In the genomic region with DNA sequence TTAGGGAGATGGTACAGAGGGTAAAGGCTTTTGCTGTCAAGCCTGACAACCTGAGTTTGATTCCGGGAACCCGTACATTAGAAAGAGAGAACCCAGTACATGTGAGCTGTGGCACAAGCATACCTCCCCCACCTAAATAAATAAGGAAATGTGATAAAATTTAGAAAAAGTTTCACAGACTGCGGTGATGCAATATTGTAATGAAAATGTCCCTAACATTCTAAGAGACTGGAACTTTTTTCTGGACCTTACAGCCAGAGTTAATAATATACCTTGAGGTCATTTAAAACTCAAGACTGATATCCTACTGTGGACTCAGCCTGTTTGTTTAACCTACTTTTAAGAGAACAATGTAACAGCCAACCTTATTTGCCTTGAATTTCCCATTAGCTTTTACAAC, we compare ENCODE assay signal across 26 mouse cellular contexts.
DNase-seq lines count a peak whose midpoint lies in the region; ATAC-seq and TF ChIP-seq lines count a peak whose summit lies in the region.
"Had no signal": no experiment of that assay in that cellular context is flagged by ENCODE, and none has a peak within 500 bp of the region (broad histone marks: within the 10 kb centered on the region; RNA-seq: fewer than 3 reads in every experiment).

No protein-coding gene starts in this region.

- no peak for TF ChIP-seq CTCF in left cerebral cortex, adult 2 months (IDR thresholded peaks at IDR 0.05)

- H3K36me3 ChIP-seq in liver, embryonic 15.5 days (replicated peaks): no peaks in the 10 kb centered on the region
- no peaks in the 10 kb centered on the region for H3K36me3 ChIP-seq in liver, embryonic 11.5 days (ENCODE audit: control insufficient read depth, insufficient read depth, low read length)
- H3K36me3 ChIP-seq in intestine, embryonic 15.5 days: no peaks in the 10 kb centered on the region
- no peaks in the 10 kb centered on the region for H3K36me3 ChIP-seq in intestine, embryonic 16.5 days (ENCODE audit: control insufficient read depth, insufficient read depth, low read length)
- H3K36me3 ChIP-seq in stomach, embryonic 15.5 days: no peaks in the 10 kb centered on the region
- H3K36me3 ChIP-seq: embryonic facial prominence, embryonic 10.5 days; embryonic facial prominence, embryonic 13.5 days; forebrain, embryonic 12.5 days; forebrain, embryonic 15.5 days; heart, embryonic 12.5 days; heart, embryonic 15.5 days had no signal

- no peak for DNase-seq in liver, embryonic 11.5 days (ENCODE audit: low spot score)
- DNase-seq in cerebellum, adult 9-11 months: no peak
- DNase-seq in left cerebral cortex, adult 2 months (ENCODE audit: extremely low spot score in 1 of 2, low spot score in 2 of 2): no peak
- DNase-seq in lung, postnatal 4 days: no peak
- DNase-seq: adrenal gland, adult 2 months; adrenal gland, postnatal 14 days; cerebellum, adult 11 months; cerebellum, postnatal 10 days; cerebellum, postnatal 36 days; embryo, embryonic 11 days; gastrocnemius, postnatal 25 days; heart, adult 18-20 months; heart, postnatal 14 days; heart, postnatal 4 days had no signal

- no peak overlapping the region for H3K27ac ChIP-seq in liver, embryonic 15.5 days (replicated peaks)
- no peak overlapping the region for H3K27ac ChIP-seq in liver, embryonic 11.5 days (ENCODE audit: low read depth, low read length)
- no peak overlapping the region for H3K27ac ChIP-seq in intestine, embryonic 15.5 days
- H3K27ac ChIP-seq in intestine, embryonic 16.5 days (ENCODE audit: low read length): no peak overlapping the region
- no peak overlapping the region for H3K27ac ChIP-seq in stomach, embryonic 15.5 days
- no peak overlapping the region for H3K27ac ChIP-seq in left cerebral cortex, adult 2 months
- H3K27ac ChIP-seq: embryonic facial prominence, embryonic 10.5 days; embryonic facial prominence, embryonic 13.5 days; forebrain, embryonic 12.5 days; forebrain, embryonic 15.5 days; heart, embryonic 15.5 days had no signal

- no peak overlapping the region for H3K4me3 ChIP-seq in liver, embryonic 15.5 days (replicated peaks)
- no peak overlapping the region for H3K4me3 ChIP-seq in liver, embryonic 11.5 days (ENCODE audit: low read depth, low read length)
- H3K4me3 ChIP-seq in intestine, embryonic 15.5 days (replicated peaks): no peak overlapping the region
- H3K4me3 ChIP-seq in intestine, embryonic 16.5 days (ENCODE audit: low read length): no peak overlapping the region
- no peak overlapping the region for H3K4me3 ChIP-seq in stomach, embryonic 15.5 days (replicated peaks)
- no peak overlapping the region for H3K4me3 ChIP-seq in left cerebral cortex, adult 2 months
- H3K4me3 ChIP-seq: embryonic facial prominence, embryonic 10.5 days; embryonic facial prominence, embryonic 13.5 days; erythroblast, embryonic 14.5 days; forebrain, embryonic 12.5 days; forebrain, embryonic 15.5 days; heart, embryonic 12.5 days; heart, embryonic 15.5 days had no signal

- 79% methylated on average over 3 of the region's 3 CpGs for WGBS in liver, embryonic 15.5 days (ENCODE audit: insufficient replicate concordance)
- 84% methylated on average over 3 of the region's 3 CpGs for WGBS in liver, embryonic 11.5 days
- WGBS in intestine, embryonic 15.5 days: 79% methylated on average over 3 of the region's 3 CpGs
- WGBS in intestine, embryonic 16.5 days: 87% methylated on average over 3 of the region's 3 CpGs
- WGBS in stomach, embryonic 15.5 days: 79% methylated on average over 3 of the region's 3 CpGs

- H3K27me3 ChIP-seq in liver, embryonic 15.5 days: no peaks in the 10 kb centered on the region; the same call in 1 of the 2 replicates
- H3K27me3 ChIP-seq in liver, embryonic 11.5 days (replicated peaks; ENCODE audit: control insufficient read depth, insufficient read depth, low read length): no peaks in the 10 kb centered on the region
- no peaks in the 10 kb centered on the region for H3K27me3 ChIP-seq in intestine, embryonic 15.5 days (replicated peaks)
- no peaks in the 10 kb centered on the region for H3K27me3 ChIP-seq in intestine, embryonic 16.5 days (replicated peaks; ENCODE audit: control insufficient read depth, insufficient read depth, low read length)
- no peaks in the 10 kb centered on the region for H3K27me3 ChIP-seq in stomach, embryonic 15.5 days (replicated peaks)
- H3K27me3 ChIP-seq: embryonic facial prominence, embryonic 13.5 days; forebrain, embryonic 12.5 days; forebrain, embryonic 15.5 days; heart, embryonic 12.5 days; heart, embryonic 15.5 days had no signal

- H3K9me3 ChIP-seq in liver, embryonic 15.5 days (replicated peaks): no peaks in the 10 kb centered on the region
- H3K9me3 ChIP-seq in liver, embryonic 11.5 days (ENCODE audit: control insufficient read depth, low read length): no peaks in the 10 kb centered on the region
- no peaks in the 10 kb centered on the region for H3K9me3 ChIP-seq in intestine, embryonic 15.5 days
- no peaks in the 10 kb centered on the region for H3K9me3 ChIP-seq in intestine, embryonic 16.5 days (ENCODE audit: control insufficient read depth, low read length)
- H3K9me3 ChIP-seq in stomach, embryonic 15.5 days: no peaks in the 10 kb centered on the region
- H3K9me3 ChIP-seq: embryonic facial prominence, embryonic 10.5 days; embryonic facial prominence, embryonic 13.5 days; forebrain, embryonic 12.5 days; forebrain, embryonic 15.5 days; heart, embryonic 15.5 days had no signal

- peaks cover 6% of the 10 kb centered on the region for H3K4me1 ChIP-seq in liver, embryonic 15.5 days (replicated peaks)
- no peaks in the 10 kb centered on the region for H3K4me1 ChIP-seq in liver, embryonic 11.5 days (replicated peaks; ENCODE audit: control insufficient read depth, insufficient read depth, low read length)
- H3K4me1 ChIP-seq in intestine, embryonic 15.5 days (replicated peaks): no peaks in the 10 kb centered on the region
- H3K4me1 ChIP-seq in intestine, embryonic 16.5 days (ENCODE audit: control insufficient read depth, insufficient read depth, low read length): no peaks in the 10 kb centered on the region
- H3K4me1 ChIP-seq in stomach, embryonic 15.5 days: no peaks in the 10 kb centered on the region
- H3K4me1 ChIP-seq: embryonic facial prominence, embryonic 13.5 days; forebrain, embryonic 12.5 days; forebrain, embryonic 15.5 days; heart, embryonic 12.5 days; heart, embryonic 15.5 days had no signal

- intact Hi-C loops in left cerebral cortex, adult 2 months (cut with DNase I): no loop called here

- H3K9ac ChIP-seq in liver, embryonic 15.5 days: no peak overlapping the region
- no peak overlapping the region for H3K9ac ChIP-seq in liver, embryonic 11.5 days (ENCODE audit: low read depth, low read length)
- H3K9ac ChIP-seq in intestine, embryonic 15.5 days: no peak overlapping the region
- H3K9ac ChIP-seq in intestine, embryonic 16.5 days (ENCODE audit: low read depth, low read length): no peak overlapping the region
- no peak overlapping the region for H3K9ac ChIP-seq in stomach, embryonic 15.5 days
- H3K9ac ChIP-seq: embryonic facial prominence, embryonic 13.5 days; forebrain, embryonic 12.5 days; forebrain, embryonic 15.5 days; heart, embryonic 12.5 days; heart, embryonic 15.5 days had no signal

- no peak overlapping the region for H3K4me2 ChIP-seq in liver, embryonic 15.5 days
- H3K4me2 ChIP-seq in liver, embryonic 11.5 days: no peak overlapping the region
- no peak overlapping the region for H3K4me2 ChIP-seq in intestine, embryonic 15.5 days (replicated peaks)
- no peak overlapping the region for H3K4me2 ChIP-seq in intestine, embryonic 16.5 days (ENCODE audit: low read depth, low read length)
- H3K4me2 ChIP-seq in stomach, embryonic 15.5 days: no peak overlapping the region
- H3K4me2 ChIP-seq: embryonic facial prominence, embryonic 13.5 days; forebrain, embryonic 12.5 days; forebrain, embryonic 15.5 days; heart, embryonic 12.5 days; heart, embryonic 15.5 days had no signal

- peak; percentile 60 for ATAC-seq in liver, embryonic 15.5 days (ENCODE audit: insufficient read depth)
- ATAC-seq in liver, embryonic 11.5 days (replicated peaks; ENCODE audit: low FRiP score): no peak
- peak; percentile 88 for ATAC-seq in intestine, embryonic 15.5 days
- ATAC-seq in intestine, embryonic 16.5 days: peak; percentile 86
- peak; percentile 43; the same call in 1 of the 2 replicates for ATAC-seq in stomach, embryonic 15.5 days (ENCODE audit: insufficient read depth, low FRiP score, low read depth)
- ATAC-seq: CD4-positive, CD25-positive, alpha-beta regulatory T cell, adult 4 months; forebrain, embryonic 15.5 days had no signal
